ENCODE assay signal across 13 mouse cellular contexts in the genomic region with DNA sequence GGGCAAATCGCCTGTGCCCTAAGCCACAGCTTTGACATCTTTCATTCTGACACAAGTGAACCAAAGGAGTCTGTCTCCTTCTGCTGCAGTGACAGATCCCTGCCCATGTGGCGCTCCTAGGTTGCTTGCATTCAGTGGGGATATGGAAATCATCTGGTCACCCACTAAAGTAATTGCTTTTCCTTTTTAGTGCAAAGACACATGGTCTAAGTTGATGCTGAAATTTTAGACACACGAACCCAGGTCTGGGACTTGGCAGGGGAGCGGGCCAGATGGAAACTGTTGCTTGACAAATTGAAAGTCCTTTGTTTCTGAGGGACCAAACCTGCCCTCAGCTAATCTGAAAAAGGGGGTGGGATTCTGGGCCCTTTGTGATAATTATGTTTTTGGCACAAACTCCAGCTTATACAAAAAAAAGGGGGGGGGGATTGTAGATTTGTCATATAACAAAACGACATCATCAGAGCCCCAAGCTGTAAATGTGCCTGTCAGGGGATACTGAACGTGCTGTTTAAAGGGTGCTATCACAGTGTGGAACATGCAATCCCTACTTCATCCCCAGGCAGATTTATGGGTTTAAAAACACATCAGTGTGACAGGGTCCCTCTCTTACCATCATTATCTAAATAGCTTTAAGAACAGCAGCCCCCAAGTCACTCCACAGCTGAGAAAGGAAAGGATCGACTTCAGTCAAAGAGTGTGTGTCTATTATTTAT.
A peak's percentile ranks its signal among the peaks of the same experiment; 100 is the strongest.
DNase-seq lines count a peak whose midpoint lies in the region.
"Had no signal": no experiment of that assay in that cellular context is flagged by ENCODE, and none has a peak within 500 bp of the region (broad histone marks: within the 10 kb centered on the region; RNA-seq: fewer than 3 reads in every experiment).

No protein-coding gene starts in this region.

- peak; percentile 19 for DNase-seq in adrenal gland, adult 2 months
- DNase-seq in adrenal gland, postnatal 4 days (ENCODE audit: low spot score in 2 of 2): no peak
- DNase-seq in kidney, postnatal 4 days: peak; percentile 8 to 19
- no peak for DNase-seq in kidney, postnatal 10 days
- DNase-seq in embryo, embryonic 10.5 days (ENCODE audit: low spot score): peak; percentile 40
- DNase-seq in forelimb bud, embryonic 11.5 days (ENCODE audit: low read depth, low spot score): peak; percentile 72
- DNase-seq in gastrocnemius, postnatal 4 days (ENCODE audit: low spot score in 2 of 2): no peak
- no peak for DNase-seq in layer of hippocampus, adult 8-10 months (ENCODE audit: low spot score in 2 of 2)
- DNase-seq: cerebellum, adult 11 months; gastrocnemius, postnatal 36 days; liver; liver, postnatal 0 days; thymus, adult 18-20 months had no signal

Comparison
In these comparisons a context has a peak if more than half of its experiments do, and no peak if none do; other contexts are left out.
1. DNase-seq: peak in adrenal gland, adult 2 months (single experiment), kidney, postnatal 4 days (2 of 2), embryo, embryonic 10.5 days (single experiment) and forelimb bud, embryonic 11.5 days (single experiment); none in adrenal gland, postnatal 4 days (0 of 2), kidney, postnatal 10 days (single experiment), gastrocnemius, postnatal 4 days (0 of 2) and layer of hippocampus, adult 8-10 months (0 of 2).